Mouse (Mus musculus) lung, postnatal 0 days (tissue): ENCODE measurements around the gene Cd5l.

Source experiments
- CTCF ChIP-seq: IDR thresholded peaks from 2 replicates; pipeline ENCODE4 v1.5.1; 2016; ENCODE audit warnings: antibody characterized with exemption, mild to moderate bottlenecking
- EP300 ChIP-seq: IDR thresholded peaks from 2 replicates; pipeline ENCODE4 v1.6.1; 2016; ENCODE audit warnings: antibody characterized with exemption, mild to moderate bottlenecking, control low read depth

DNA sequence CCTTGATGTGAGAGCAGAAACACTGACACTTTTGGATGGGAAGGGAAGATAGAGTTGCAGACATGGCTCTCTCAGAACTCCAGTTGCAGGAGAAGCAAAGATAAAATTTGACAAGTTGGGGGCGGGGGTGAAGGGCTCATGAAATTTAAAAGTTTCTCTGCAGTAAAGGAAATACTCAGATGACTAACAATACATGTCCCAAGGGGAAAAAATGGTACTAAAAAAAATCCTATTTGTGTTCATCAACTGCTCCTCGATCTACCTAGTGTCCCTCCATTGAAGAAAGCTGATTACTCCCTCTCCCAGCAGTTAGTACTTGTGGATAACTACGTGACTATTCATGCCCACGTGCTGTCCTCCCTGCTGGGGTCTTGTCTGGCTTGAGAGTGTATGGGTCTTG lies 41.1 kb downstream of the Cd5l start:
- TF ChIP-seq CTCF = no peak
- no peak for TF ChIP-seq EP300
